Mouse (Mus musculus): ENCODE results near the gene Syt5. TPM values are rescaled to one million over a fixed set of nuclear protein-coding genes. Genes with fewer than 3 reads are reported as not detected.

Syt5 gene
- total RNA-seq, 1 experiment: 3.0 TPM

DNA sequence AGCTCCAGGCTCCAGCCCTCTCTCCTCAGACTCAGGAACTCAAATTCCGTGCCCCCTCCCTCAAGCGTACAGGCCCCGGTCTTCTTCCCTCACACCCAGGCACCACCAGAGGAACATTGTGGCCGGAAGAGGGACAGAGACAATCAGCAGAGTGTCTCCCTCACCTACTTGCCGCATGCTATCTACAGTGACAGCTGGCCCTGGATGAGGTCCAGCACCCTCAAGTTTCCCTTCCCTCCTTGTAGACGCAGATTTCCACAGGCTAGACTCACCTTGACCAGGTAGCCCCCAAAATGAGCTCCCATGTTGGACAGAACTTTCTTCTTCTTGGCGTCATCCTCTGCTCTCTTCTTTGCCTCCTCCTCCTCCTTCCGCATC lies 38.6 kb downstream of the Syt5 start:
- TF ChIP-seq ZC3H11A (IDR thresholded peaks at IDR 0.05; ENCODE audit: borderline replicate concordance, low read depth, low read length) (no peak), ZNF384 (IDR thresholded peaks at IDR 0.05; ENCODE audit: low read depth, low read length) (no peak), MAFK (IDR thresholded peaks at IDR 0.05; ENCODE audit: insufficient read depth, low read depth, low read length) (no peak), CHD2 (IDR thresholded peaks at IDR 0.05; ENCODE audit: low read depth, low read length) (no peak), HCFC1 (IDR thresholded peaks at IDR 0.05; ENCODE audit: borderline replicate concordance, insufficient read depth, low read length) (no peak)
- Histone ChIP-seq H3K9ac (ENCODE audit: insufficient read depth, low read depth, low read length, poor library complexity, severe bottlenecking) (no peak overlapping the region; the same call in 1 of the 2 replicates), H3K27ac (ENCODE audit: insufficient read depth, low read depth, low read length, poor library complexity, severe bottlenecking) (no peak overlapping the region), H3K4me1 (ENCODE audit: control insufficient read depth in 2 of 2, insufficient read depth in 2 of 2, low read length in 2 of 2, poor library complexity in 1 of 2) (peaks cover 0 to 15% of the 10 kb centered on the region in 2 experiments; a peak in 2 of 4 replicates), H3K4me3 (ENCODE audit: insufficient read depth in 1 of 2, low read depth in 1 of 2, low read length in 2 of 2, poor library complexity in 1 of 2, severe bottlenecking in 1 of 2) (no peak overlapping the region), H3K9me3 (ENCODE audit: control insufficient read depth, insufficient read depth, low read depth, low read length) (no peaks in the 10 kb centered on the region), H3K36me3 (ENCODE audit: control insufficient read depth, insufficient read depth, low read length, poor library complexity, severe bottlenecking) (no peaks in the 10 kb centered on the region)
- no peak for DNase-seq (ENCODE audit: low read depth, low spot score)
- in situ Hi-C loops (cut with MboI; ENCODE audit: low sequenced_read_pairs in 2 of 2, unreplicated experiment in 2 of 2): no loop called here

DNA sequence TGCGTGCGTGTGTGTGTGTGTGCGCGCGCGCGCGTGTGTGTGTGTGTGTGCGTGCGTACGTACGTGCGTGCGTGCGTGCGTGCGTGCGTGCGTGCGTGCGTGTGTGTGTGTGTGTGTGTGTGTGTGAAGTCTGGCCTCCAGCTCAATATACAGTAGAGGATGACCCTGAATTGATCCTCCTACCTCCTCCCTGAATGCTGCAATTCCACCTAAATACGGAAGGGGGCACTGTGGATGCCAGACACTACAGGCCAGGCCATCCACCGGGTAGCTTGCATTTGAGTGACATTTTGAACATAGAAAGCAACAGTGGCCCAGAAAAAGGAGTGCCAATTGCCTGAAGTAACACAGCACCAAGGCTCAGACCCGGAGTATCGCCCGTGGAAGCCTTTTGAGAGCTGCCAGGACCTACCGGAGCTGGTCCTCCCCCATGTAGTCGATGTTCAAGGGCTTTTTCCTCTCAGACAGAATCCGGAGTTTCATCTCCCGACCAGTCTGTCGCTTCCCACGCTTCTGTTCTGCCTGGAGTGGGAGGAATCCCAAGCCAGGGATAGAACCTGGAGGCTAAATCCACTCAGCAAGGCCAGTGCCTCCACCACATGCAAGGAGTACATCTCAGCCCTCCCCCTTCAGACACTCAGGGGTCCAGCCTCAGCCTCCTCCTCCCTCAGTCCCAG lies 39.1 kb downstream of the Syt5 start:
- peak overlapping the region in 1 of 2 experiments; percentile 41; a peak in 1 of 4 replicates for H3K4me3 ChIP-seq (ENCODE audit: insufficient read depth in 1 of 2, low read depth in 1 of 2, low read length in 2 of 2, poor library complexity in 1 of 2, severe bottlenecking in 1 of 2)
- H3K4me1 ChIP-seq (ENCODE audit: control insufficient read depth in 2 of 2, insufficient read depth in 2 of 2, low read length in 2 of 2, poor library complexity in 1 of 2): peaks cover 0 to 14% of the 10 kb centered on the region in 2 experiments; a peak in 2 of 4 replicates
- no peak for DNase-seq (ENCODE audit: low read depth, low spot score)
- no peak overlapping the region; the same call in 1 of the 2 replicates for H3K9ac ChIP-seq (ENCODE audit: insufficient read depth, low read depth, low read length, poor library complexity, severe bottlenecking)
- no peaks in the 10 kb centered on the region for H3K9me3 ChIP-seq (ENCODE audit: control insufficient read depth, insufficient read depth, low read depth, low read length)
- H3K27ac ChIP-seq (ENCODE audit: insufficient read depth, low read depth, low read length, poor library complexity, severe bottlenecking): no peak overlapping the region
- no peak for TF ChIP-seq MAFK (IDR thresholded peaks at IDR 0.05; ENCODE audit: insufficient read depth, low read depth, low read length)
- TF ChIP-seq CHD2 (IDR thresholded peaks at IDR 0.05; ENCODE audit: low read depth, low read length): no peak
- no peak for TF ChIP-seq HCFC1 (IDR thresholded peaks at IDR 0.05; ENCODE audit: borderline replicate concordance, insufficient read depth, low read length)
- TF ChIP-seq ZNF384 (IDR thresholded peaks at IDR 0.05; ENCODE audit: low read depth, low read length): no peak
- TF ChIP-seq ZC3H11A (IDR thresholded peaks at IDR 0.05; ENCODE audit: borderline replicate concordance, low read depth, low read length): no peak
- no peaks in the 10 kb centered on the region for H3K36me3 ChIP-seq (ENCODE audit: control insufficient read depth, insufficient read depth, low read length, poor library complexity, severe bottlenecking)
- in situ Hi-C loops (cut with MboI; ENCODE audit: low sequenced_read_pairs in 2 of 2, unreplicated experiment in 2 of 2): no loop called here

DNA sequence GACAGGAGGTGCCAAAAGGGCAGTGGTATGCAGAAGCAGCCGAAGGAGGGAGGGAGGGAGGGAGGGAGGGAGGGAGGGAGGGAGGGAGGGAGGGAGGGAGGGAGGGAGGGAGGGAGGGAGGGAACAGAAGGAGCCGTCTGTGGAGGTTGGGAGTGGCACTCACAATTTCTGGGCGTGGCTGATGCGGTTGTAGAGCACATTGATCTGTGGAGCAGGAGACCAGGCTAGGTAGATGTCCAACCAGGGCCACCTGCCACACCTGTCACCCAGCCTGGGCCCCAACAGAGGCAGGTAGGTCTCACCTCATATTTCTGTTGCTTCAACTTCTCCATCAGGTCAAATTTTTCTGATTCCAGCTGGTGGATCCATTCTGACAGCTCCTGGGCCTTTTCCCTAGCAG lies 40.1 kb downstream of the Syt5 start:
- no peaks in the 10 kb centered on the region for H3K36me3 ChIP-seq (ENCODE audit: control insufficient read depth, insufficient read depth, low read length, poor library complexity, severe bottlenecking)
- no peak for DNase-seq (ENCODE audit: low read depth, low spot score)
- H3K4me3 ChIP-seq (ENCODE audit: insufficient read depth in 1 of 2, low read depth in 1 of 2, low read length in 2 of 2, poor library complexity in 1 of 2, severe bottlenecking in 1 of 2): no peak overlapping the region
- H3K27ac ChIP-seq (ENCODE audit: insufficient read depth, low read depth, low read length, poor library complexity, severe bottlenecking): no peak overlapping the region
- TF ChIP-seq ZNF384 (IDR thresholded peaks at IDR 0.05; ENCODE audit: low read depth, low read length): no peak
- no peak for TF ChIP-seq MAFK (IDR thresholded peaks at IDR 0.05; ENCODE audit: insufficient read depth, low read depth, low read length)
- no peak for TF ChIP-seq HCFC1 (IDR thresholded peaks at IDR 0.05; ENCODE audit: borderline replicate concordance, insufficient read depth, low read length)
- TF ChIP-seq ZC3H11A (IDR thresholded peaks at IDR 0.05; ENCODE audit: borderline replicate concordance, low read depth, low read length): no peak
- no peak for TF ChIP-seq CHD2 (IDR thresholded peaks at IDR 0.05; ENCODE audit: low read depth, low read length)
- no peaks in the 10 kb centered on the region for H3K9me3 ChIP-seq (ENCODE audit: control insufficient read depth, insufficient read depth, low read depth, low read length)
- H3K9ac ChIP-seq (ENCODE audit: insufficient read depth, low read depth, low read length, poor library complexity, severe bottlenecking): no peak overlapping the region
- in situ Hi-C loops (cut with MboI; ENCODE audit: low sequenced_read_pairs in 2 of 2, unreplicated experiment in 2 of 2): no loop called here
- H3K4me1 ChIP-seq (ENCODE audit: control insufficient read depth in 2 of 2, insufficient read depth in 2 of 2, low read length in 2 of 2, poor library complexity in 1 of 2): peaks cover 0 to 14% of the 10 kb centered on the region in 2 experiments; a peak in 2 of 4 replicates

DNA sequence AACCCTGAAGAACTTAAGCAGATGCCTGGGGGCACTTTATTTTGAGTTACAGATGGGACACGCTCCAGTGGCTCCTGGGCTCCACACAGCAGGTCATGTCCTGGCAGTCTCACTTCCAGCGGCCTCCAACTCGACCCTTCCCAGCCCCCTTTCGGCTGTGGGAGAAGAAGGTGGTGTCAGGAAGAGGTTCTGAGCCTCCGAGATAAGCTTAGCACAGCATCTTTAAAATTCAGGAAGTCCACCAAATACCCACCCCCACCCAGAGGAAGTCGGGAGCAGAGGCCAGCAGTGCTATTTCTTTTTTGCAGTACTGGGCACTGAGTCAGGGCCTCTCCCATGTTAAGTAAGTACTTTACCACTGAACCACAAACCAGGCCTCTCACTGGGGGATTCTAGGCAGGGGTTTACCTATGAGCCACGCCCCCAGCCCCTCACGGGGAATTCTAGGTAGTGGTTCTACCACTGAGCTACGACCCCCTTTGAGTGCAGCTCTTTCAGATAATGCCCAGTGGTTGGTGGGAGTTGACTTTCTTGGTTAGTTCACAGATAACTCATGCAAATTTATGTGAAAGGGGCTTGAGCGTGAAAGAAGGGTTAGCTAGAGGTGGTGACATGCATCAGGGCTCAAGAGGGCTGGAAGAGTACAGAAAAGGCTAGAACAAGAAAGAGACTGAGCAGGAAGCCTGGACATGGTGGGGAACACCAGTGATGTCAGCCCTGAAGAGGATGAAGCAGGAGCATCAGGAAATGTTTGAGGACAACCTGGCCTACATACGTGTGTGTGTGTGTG lies 42.5 kb downstream of the Syt5 start:
- Histone ChIP-seq H3K27ac (ENCODE audit: insufficient read depth, low read depth, low read length, poor library complexity, severe bottlenecking) (no peak overlapping the region), H3K4me1 (ENCODE audit: control insufficient read depth in 2 of 2, insufficient read depth in 2 of 2, low read length in 2 of 2, poor library complexity in 1 of 2) (peaks cover 0 to 13% of the 10 kb centered on the region in 2 experiments; a peak in 3 of 4 replicates), H3K4me3 (ENCODE audit: insufficient read depth in 1 of 2, low read depth in 1 of 2, low read length in 2 of 2, poor library complexity in 1 of 2, severe bottlenecking in 1 of 2) (no peak overlapping the region), H3K9ac (ENCODE audit: insufficient read depth, low read depth, low read length, poor library complexity, severe bottlenecking) (no peak overlapping the region), H3K9me3 (ENCODE audit: control insufficient read depth, insufficient read depth, low read depth, low read length) (no peaks in the 10 kb centered on the region), H3K36me3 (ENCODE audit: control insufficient read depth, insufficient read depth, low read length, poor library complexity, severe bottlenecking) (no peaks in the 10 kb centered on the region)
- in situ Hi-C loops (cut with MboI; ENCODE audit: low sequenced_read_pairs in 2 of 2, unreplicated experiment in 2 of 2): no loop called here
- no peak for DNase-seq (ENCODE audit: low read depth, low spot score)
- TF ChIP-seq CHD2 (IDR thresholded peaks at IDR 0.05; ENCODE audit: low read depth, low read length) (no peak), MAFK (IDR thresholded peaks at IDR 0.05; ENCODE audit: insufficient read depth, low read depth, low read length) (no peak), ZC3H11A (IDR thresholded peaks at IDR 0.05; ENCODE audit: borderline replicate concordance, low read depth, low read length) (no peak), ZNF384 (IDR thresholded peaks at IDR 0.05; ENCODE audit: low read depth, low read length) (no peak), HCFC1 (IDR thresholded peaks at IDR 0.05; ENCODE audit: borderline replicate concordance, insufficient read depth, low read length) (no peak)
